Mouse (Mus musculus): Measurements from ENCODE around the gene Btbd16. TPM values are rescaled to one million over a fixed set of nuclear protein-coding genes. Genes with fewer than 3 reads are reported as not detected.

Btbd16 gene
- polyA plus RNA-seq, 1 experiment = not detected

GRCm38 (mm10) chr7:130750752-130751490 is 22.9 kb upstream of the Btbd16 start:
- DNase-seq (ENCODE audit: low read depth) = peak; percentile 96
- TF ChIP-seq POLR2A (IDR thresholded peaks at IDR 0.05; ENCODE audit: borderline replicate concordance, extremely low read depth, insufficient read depth, insufficient read length, poor library complexity, severe bottlenecking) (no peak), CTCF (IDR thresholded peaks at IDR 0.05; ENCODE audit: borderline replicate concordance, extremely low read depth, insufficient read depth, insufficient read length) (no peak)

DNA sequence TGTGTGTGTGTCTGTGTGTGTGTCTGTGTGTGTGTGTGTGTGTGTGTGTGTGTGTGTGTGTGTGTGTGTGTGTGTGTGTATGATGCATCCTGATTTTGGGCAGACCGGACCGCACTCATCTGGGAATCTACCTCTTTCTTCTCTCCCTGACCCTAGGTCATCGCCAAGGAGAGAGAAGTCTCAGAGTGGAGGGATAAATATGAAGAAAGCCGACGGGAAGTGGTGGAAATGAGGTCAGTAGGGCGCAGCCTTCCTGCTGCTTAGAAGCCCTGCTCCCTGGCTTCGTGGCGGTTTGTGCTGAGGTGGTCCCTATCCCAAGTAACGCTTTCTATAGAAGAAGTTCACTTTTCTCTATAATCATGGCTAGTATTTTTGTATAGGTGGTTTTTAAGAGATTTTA is 22.2 kb upstream of the Btbd16 start:
- DNase-seq (ENCODE audit: low read depth) = no peak
- TF ChIP-seq CTCF (IDR thresholded peaks at IDR 0.05; ENCODE audit: borderline replicate concordance, extremely low read depth, insufficient read depth, insufficient read length) (no peak), POLR2A (IDR thresholded peaks at IDR 0.05; ENCODE audit: borderline replicate concordance, extremely low read depth, insufficient read depth, insufficient read length, poor library complexity, severe bottlenecking) (no peak)

DNA sequence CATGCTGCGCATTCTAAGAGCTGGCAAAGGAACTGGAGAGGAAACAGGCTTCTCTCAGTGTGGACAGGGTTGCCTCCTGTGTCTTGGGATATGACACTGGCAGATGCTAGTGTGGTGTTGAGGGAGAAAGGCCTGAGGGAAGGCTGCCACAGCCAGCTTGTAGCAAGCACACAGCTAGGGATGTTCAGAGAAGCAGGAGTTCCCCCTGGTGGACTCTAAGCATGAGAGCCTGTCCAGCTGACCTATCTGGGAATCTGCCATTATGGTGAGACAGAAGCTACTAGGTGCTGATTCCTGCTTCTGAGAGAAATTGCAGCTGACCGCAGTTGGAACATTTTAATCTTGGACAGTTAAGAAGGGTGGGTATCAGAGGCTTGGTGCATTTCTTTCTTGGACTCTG is 19.1 kb upstream of the Btbd16 start:
- no peak for TF ChIP-seq POLR2A (IDR thresholded peaks at IDR 0.05; ENCODE audit: borderline replicate concordance, extremely low read depth, insufficient read depth, insufficient read length, poor library complexity, severe bottlenecking)
- TF ChIP-seq CTCF (IDR thresholded peaks at IDR 0.05; ENCODE audit: borderline replicate concordance, extremely low read depth, insufficient read depth, insufficient read length) = peak; percentile 50; the same call in 1 of the 2 replicates
- peak; percentile 72 for DNase-seq (ENCODE audit: low read depth)

DNA sequence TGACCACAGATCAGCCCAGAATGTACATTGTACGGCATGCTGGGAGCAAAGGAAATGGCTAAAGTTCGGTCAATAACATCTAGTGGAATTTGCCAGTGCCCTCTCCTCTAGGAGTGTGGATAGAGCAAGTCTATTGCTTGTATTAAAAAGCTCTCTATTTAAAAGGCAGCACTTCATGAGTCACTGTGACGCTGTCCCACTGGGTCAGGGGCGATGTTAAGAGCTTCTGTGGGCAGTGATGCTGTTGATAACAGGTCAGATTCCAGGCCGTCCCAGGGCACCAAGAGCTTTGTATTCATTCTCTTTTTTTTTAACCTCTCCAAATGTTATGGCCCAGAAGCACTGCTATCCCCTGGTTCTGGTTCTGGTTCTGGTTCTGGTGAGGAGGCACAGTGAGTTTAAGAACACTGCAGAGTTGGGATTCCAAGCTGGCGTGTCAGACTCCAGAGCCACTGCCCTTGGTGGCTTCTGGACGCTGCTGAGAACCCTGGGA is 17.5 kb upstream of the Btbd16 start:
- no peak for DNase-seq (ENCODE audit: low read depth)
- TF ChIP-seq POLR2A (IDR thresholded peaks at IDR 0.05; ENCODE audit: borderline replicate concordance, extremely low read depth, insufficient read depth, insufficient read length, poor library complexity, severe bottlenecking) (no peak), CTCF (IDR thresholded peaks at IDR 0.05; ENCODE audit: borderline replicate concordance, extremely low read depth, insufficient read depth, insufficient read length) (no peak)

- no peak for DNase-seq (ENCODE audit: low read depth)
- TF ChIP-seq POLR2A (IDR thresholded peaks at IDR 0.05; ENCODE audit: borderline replicate concordance, extremely low read depth, insufficient read depth, insufficient read length, poor library complexity, severe bottlenecking) = no peak
- no peak for TF ChIP-seq CTCF (IDR thresholded peaks at IDR 0.05; ENCODE audit: borderline replicate concordance, extremely low read depth, insufficient read depth, insufficient read length)
These were observed 16.5 kb upstream of the Btbd16 start for GRCm38 (mm10) chr7:130757326-130757865.

DNA sequence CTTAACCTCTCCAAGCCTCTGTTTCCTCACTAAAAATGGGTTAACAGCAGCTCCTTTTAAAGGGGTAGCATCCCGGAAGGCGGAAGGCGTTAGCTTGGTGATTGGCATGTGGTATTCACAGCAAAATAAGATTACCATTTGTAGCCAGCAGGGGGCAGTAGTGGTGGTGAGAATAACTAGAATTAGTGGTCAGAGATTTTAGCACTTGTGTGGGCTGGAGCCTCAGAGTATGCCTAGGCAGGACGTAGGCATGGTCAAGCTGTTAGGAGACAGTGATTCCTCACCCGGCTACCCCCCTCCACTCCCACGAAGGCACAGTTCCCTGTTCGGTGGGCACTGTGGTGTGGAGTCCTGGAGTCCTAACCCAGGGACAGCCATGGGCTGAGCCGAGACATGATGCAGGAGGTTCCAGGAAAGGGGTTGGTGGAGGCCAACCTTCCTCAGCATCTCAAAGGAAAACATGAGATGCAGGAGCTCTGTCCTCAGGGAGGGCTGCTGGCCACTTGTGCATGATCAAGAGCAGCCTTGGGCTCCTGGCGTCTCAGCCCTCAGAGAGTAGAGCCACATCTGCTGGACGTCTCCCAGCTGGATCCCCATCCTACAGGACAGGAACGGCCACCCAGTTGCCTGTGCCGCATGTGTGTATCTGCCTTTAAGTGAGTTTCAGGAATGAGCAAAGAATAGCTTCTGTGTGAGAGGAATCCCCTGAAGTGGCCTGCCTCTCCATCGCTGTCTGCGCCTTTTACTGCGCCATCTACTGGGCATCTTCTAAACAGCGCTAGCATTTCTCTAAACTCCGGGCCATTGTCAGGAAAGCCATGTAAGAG is 11.6 kb upstream of the Btbd16 start:
- TF ChIP-seq CTCF (IDR thresholded peaks at IDR 0.05; ENCODE audit: borderline replicate concordance, extremely low read depth, insufficient read depth, insufficient read length) = peak; percentile 89
- TF ChIP-seq POLR2A (IDR thresholded peaks at IDR 0.05; ENCODE audit: borderline replicate concordance, extremely low read depth, insufficient read depth, insufficient read length, poor library complexity, severe bottlenecking) = no peak

DNA sequence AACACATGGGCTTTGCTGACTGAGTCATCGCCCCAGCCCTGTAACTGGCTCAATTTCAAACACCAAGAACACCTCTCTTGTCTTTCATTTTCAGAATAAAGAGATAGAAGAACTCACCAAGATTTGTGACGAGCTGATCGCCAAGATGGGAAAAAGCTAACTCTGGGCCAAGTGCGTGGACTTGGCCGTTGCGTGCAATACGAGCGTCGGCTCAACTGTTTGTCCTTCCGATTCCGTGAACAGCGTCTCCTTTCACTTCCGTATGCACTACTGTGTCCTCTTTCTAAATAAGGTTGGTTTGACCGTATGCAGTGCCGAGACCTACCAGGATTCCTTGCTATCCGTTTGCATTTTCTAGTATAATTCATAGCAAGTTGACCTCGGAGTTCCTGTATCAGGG is 9.7 kb upstream of the Btbd16 start:
- TF ChIP-seq POLR2A (IDR thresholded peaks at IDR 0.05; ENCODE audit: borderline replicate concordance, extremely low read depth, insufficient read depth, insufficient read length, poor library complexity, severe bottlenecking) (no peak), CTCF (IDR thresholded peaks at IDR 0.05; ENCODE audit: borderline replicate concordance, extremely low read depth, insufficient read depth, insufficient read length) (no peak)
- no peak for DNase-seq (ENCODE audit: low read depth)

More for the DNA sequence above, 11.6 kb upstream of the Btbd16 start:
- DNase-seq (ENCODE audit: low read depth) = peak; percentile 92

- DNase-seq (ENCODE audit: low read depth) = no peak
- TF ChIP-seq POLR2A (IDR thresholded peaks at IDR 0.05; ENCODE audit: borderline replicate concordance, extremely low read depth, insufficient read depth, insufficient read length, poor library complexity, severe bottlenecking) = no peak
- no peak for TF ChIP-seq CTCF (IDR thresholded peaks at IDR 0.05; ENCODE audit: borderline replicate concordance, extremely low read depth, insufficient read depth, insufficient read length)
These were observed 7.3 kb upstream of the Btbd16 start for GRCm38 (mm10) chr7:130766411-130767170.

DNA sequence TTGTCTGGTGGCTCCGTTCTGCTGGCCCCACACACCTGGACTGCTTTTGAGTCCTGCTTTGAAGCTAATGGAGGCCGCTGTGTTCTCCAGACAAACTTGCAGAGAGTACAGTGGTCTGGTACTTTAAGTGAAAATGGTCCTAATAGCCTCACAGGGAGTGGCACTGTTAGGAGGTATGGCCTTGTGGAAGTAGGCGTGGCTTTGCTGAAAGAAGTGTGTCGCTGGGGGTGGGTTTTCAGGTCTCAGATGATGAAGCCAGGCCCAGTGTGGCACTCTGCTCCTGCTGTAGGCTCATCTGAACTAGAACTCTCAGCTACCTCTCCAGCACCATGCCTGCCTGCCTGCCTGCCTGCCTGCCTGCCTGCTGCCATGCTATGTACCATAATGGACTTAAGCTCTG is 5.7 kb upstream of the Btbd16 start:
- no peak for DNase-seq (ENCODE audit: low read depth)
- no peak for TF ChIP-seq POLR2A (IDR thresholded peaks at IDR 0.05; ENCODE audit: borderline replicate concordance, extremely low read depth, insufficient read depth, insufficient read length, poor library complexity, severe bottlenecking)

GRCm38 (mm10) chr7:130770707-130771106 is 3.2 kb upstream of the Btbd16 start:
- TF ChIP-seq POLR2A (IDR thresholded peaks at IDR 0.05; ENCODE audit: borderline replicate concordance, extremely low read depth, insufficient read depth, insufficient read length, poor library complexity, severe bottlenecking) (no peak), CTCF (IDR thresholded peaks at IDR 0.05; ENCODE audit: borderline replicate concordance, extremely low read depth, insufficient read depth, insufficient read length) (peak; percentile 87)
- peak; percentile 84 for DNase-seq (ENCODE audit: low read depth)

All from brain, embryonic 14.5 days (tissue).